Mouse (Mus musculus) monocyte, adult 5-6 weeks (primary cell): ENCODE results near the gene Pfkp. TPM values are rescaled to one million over a fixed set of nuclear protein-coding genes. Genes with fewer than 3 reads are reported as not detected.

Source experiments
- ATAC-seq: fragments of 153-309, 156-312 bp; replicated peaks from 2 replicates; pipeline ENCODE4 v1.8.0; 2017; ENCODE audit warnings: mild to moderate bottlenecking; ENCODE audit not compliant: low TSS enrichment, insufficient number of reproducible peaks, severe bottlenecking, poor library complexity, low FRiP score
- total RNA-seq: library from RNA; stranded (forward); fragments of 200-1000, 200-491, 200-594 nt; gene quantifications from 3 replicates; pipeline ENCODE4 v1.2.3, GENCODE M21; 2017

Pfkp gene
- total RNA-seq, 1 experiment from 2014 or later: 208 TPM

DNA sequence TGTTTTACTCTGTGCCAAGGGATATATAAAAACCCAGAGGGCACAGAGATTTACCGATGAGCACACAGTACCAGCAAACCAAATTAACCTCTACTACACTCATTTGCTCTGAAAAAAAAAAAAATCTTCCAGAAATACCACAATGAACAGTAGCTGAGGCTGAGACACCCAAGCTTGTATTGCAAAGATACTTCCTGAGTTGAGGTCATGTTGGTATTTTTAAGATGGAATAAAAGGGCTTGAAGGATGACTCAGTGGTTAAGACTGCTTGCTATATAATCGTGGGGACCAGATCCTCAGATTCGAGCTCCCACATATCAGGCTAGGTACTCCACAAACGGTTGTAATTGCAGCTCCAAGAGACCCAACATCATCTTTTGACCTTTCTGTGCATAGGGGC, 24.5 kb downstream of the Pfkp start:
- no peak for ATAC-seq

- ATAC-seq: no peak
Observed at GRCm38 (mm10) chr13:6621831-6622230, 26.7 kb downstream of the Pfkp start.

- no peak for ATAC-seq
Observed at GRCm38 (mm10) chr13:6620250-6620649, 28.3 kb downstream of the Pfkp start.

DNA sequence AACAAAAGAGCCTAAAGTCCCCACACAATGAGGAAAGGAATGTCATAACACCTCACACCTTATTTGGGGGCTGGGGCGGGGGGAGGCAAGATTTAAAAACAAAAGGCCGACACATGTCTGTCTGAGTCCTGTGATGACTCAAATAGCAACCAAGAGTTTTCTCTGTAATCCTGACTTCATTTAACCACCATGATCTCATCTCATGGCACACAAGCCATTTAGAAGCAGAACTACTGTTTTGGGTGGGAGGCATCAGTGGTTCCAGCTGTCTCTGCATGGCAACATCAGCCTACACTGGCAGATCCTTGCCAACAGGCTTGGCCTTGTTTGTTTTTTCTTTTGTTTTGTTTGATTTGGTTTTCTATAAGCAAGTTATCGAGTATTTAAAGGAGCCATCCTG, 29.9 kb downstream of the Pfkp start:
- ATAC-seq: no peak

GRCm38 (mm10) chr13:6613690-6614445, 34.7 kb downstream of the Pfkp start:
- ATAC-seq: no peak

DNA sequence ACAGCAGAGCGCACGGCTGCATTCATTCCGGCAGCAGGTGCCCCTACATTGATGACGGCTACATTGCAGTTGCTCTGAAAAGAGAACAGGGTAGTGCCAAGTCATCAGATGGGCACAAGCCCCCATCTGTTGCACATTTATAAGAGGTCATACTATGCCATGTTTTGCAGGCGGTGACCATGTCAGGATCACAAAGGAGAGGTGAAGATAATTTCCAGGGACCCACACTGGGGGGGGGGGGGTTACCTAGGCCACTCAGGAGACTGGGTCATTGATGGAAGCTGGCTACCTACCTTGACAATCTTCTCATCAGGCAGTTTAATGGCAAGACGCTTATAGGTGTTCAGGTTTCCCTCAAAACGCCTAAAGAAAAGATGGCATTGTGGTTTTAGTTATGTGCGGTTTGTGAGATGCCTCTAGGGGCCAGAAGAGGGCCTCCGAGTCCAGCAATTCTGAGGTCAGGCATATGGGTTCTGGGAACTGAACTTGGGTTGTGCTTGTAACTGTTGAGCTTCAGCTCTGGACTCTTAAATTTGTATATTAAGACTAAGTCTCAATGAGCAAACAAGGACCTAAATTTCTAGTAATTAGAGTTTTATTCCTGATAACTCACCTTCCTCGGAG, 45.7 kb downstream of the Pfkp start:
- ATAC-seq: no peak

DNA sequence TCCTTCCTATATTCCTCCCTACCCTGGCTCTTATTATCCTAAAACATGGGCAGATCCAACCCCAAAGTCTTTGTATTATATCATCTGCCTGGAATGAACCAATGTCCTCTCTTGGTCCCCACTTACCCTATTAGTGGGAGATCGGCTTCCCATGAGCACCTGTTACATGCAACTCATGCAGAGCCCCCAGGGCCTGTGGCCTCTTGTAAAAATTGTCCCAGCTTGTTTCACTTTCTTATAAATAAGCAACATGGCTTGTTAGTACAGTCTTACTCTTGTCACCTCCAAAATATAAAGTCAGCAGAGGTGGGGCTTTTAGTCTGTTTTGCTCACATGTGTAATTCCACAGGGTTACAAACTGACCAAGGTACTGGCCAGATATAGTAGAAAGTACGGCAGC, 46.9 kb downstream of the Pfkp start:
- no peak for ATAC-seq

DNA sequence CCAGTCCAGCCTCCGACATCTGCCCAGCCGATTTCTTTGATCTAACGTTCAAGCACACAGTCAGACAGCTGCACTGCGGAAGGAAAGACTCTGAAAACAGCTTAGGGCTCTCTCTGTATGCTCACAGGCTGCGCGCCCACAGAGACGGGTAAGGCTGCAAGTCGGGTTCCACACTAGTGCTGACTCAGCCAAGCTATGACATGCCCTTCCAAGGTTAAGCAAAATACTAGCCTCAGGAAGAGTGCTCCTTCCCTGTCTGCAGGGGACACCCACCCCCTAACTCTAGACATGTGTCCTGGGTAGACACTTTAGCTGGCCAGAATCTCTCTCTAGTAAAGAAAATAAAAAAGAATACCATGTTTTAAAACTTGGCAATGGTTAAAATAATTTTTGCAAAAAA, 48.0 kb downstream of the Pfkp start:
- ATAC-seq: no peak

DNA sequence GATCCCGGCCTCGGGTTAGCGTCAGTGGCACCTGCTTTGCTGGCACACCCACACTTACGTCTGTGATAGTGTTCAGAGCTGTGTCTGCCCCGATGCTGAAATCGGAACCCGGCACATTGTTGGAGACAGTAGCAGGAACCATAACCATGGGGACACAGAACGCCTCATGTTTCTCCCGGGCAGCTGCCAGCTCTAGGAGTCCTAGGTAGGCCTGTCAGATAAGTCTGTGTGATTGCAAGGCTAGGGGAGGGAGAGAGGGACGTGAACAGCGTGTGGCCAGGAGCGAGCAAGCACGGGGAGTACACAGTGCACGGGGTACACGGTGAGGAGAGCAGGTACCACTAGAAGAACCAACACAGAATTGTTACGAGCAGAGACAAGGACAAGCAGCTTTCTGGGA, 50.8 kb downstream of the Pfkp start:
- ATAC-seq: no peak

DNA sequence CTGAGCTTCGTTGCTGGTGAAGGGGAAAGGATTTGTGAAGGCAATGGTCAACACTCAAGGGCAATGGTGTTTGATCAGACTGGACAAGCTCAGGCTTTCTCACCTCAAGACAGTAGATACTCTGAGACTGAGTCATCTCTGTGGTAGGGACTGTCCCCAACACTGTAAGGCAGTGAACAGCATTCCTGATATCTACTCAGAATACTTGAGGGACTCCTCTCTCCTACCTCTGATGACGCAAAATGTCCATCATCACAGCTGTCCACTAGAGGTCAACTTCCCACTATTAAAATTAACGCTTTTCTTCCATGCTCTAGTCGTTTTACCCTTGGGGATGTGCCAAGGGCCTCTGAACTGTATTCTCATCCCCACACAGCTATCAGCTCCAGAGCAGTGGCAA, 53.2 kb downstream of the Pfkp start:
- ATAC-seq: no peak

DNA sequence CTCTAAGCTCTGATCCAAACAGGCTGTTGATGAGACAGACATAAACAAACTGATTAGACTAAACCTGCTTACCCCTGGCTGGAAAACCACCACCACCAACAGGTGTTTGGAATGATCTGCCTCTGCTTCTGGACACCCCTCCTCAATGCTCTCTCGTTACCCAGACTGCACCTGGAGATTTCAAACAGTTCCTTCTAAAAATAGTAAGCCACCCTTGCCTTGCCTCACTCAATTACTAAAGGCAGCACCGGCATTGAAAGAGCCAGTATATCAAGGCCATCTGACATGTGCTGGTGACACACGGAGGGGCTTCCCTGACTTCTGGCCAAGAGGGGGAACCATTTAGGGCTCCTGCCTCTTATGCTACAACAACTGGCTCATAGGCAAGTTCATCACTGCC, 57.7 kb downstream of the Pfkp start:
- ATAC-seq: no peak

DNA sequence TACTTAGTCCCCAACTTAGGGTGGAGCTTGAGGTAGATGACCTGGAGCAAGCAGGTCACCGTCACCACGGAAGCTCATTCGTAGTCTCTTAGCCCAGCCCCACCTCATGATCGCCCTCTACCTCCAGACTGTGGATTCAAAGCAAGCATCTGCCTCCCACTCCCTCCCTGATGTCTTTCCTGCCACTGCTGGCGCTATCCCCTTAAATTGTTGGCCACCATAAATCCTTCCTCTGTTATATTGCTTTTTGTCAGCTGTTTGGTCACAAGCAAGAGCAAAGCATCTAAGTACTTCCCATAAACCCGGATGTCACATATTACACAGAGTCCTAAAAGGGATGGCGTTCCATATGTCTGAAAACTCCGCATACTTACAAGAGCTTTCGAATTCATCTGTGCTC, 62.6 kb downstream of the Pfkp start:
- no peak for ATAC-seq

DNA sequence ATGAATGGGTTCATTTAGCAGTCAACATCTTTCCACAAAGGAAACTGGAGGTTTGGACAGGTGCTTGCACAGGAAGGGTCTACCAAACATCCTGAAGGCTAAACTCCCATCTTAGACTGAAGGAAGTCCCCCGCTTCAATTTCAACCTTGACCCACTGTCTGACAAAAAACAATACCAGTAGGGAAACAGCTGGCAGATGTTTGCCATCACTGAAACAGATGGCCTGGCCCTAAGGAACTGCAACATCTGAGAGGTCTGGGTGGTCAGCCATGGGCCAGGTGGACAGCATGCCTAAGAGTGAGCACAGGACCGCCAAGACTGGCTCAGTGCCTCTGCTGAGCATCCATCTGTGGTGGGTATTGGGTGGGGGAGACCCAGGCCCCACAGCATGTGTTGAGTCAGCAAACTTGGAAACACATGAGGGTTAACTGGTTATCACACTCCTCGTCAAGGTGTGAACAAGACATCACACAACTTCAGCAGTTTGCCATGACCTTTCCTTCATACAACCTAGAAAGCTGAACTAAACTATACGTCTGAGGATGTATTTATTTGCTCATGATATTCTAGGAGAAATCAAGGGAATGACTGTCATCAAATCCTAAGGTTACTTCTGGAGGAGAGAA, 65.0 kb downstream of the Pfkp start:
- ATAC-seq: no peak

GRCm38 (mm10) chr13:6575920-6576509, 72.6 kb downstream of the Pfkp start:
- no peak for ATAC-seq

DNA sequence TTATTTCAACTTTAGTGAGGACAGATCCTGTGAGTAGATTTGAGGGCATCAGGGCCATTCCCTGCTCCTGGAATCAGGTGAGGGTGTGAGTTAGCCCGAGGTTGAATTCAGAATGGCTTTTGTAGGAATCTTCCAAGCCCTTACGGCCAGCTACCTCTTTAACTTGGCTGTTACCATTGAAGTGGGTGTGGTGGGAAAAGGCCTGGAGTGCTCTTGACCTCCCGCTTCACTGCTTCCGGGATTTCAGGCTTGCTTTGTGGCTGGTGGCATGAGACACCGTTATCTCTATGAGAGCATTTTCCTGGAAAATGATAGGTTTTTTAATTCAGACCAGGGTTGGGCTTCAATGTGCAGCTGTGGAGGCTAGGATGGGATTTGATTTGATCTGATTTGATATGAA, 83.0 kb downstream of the Pfkp start:
- no peak for ATAC-seq

DNA sequence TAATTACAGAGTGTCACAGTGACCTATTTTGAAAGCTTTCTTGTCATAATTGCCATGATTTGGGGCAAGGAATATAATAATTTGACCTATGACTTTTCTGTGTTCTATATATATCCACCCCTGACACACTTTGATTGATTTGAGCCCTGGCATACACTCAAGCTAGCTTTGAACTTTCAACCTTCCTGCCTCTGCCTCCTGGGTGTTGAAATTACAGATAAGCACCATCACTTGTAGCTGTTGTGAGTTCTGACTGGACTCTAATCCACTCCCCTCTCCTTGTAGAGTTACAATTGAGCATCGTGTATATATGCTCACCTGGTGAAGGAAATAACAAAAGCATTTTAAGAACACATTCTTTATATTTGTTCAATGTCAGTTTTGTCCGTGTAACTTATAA, 86.2 kb downstream of the Pfkp start:
- no peak for ATAC-seq

DNA sequence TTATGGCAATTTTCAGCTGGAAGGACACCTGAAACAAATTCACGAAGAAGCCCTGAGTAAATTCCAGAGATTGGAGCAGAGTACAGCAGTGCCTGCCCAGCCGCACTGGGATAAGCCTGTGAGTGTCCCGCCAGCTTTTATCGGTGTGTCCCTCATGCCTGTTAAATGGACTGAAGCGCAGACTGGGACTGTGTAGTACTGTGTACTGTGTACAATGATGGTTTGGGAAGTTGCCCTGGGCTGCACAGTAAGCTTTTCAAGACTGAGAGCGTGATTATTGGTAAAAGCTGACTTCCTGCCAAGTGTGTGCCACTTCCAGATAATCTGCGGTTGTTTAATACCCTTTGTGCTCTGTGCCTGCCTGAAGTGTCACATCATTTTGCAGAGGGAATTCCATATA, 90.8 kb downstream of the Pfkp start:
- no peak for ATAC-seq

- no peak for ATAC-seq
Observed at GRCm38 (mm10) chr13:6555656-6556055, 92.9 kb downstream of the Pfkp start.

GRCm38 (mm10) chr13:6553708-6554107, 94.9 kb downstream of the Pfkp start:
- ATAC-seq: no peak
